Mouse (Mus musculus): Measurements from ENCODE around the gene Tbrg1.

GRCm38 (mm10) chr9:37656931-37657481, at the start of gene Tbrg1:
- TF ChIP-seq POLR2A (IDR thresholded peaks at IDR 0.05; ENCODE audit: insufficient read length, low read depth) (peak; percentile 57), E2F4 (IDR thresholded peaks at IDR 0.05; ENCODE audit: insufficient read depth) (no peak), MYOD1 (IDR thresholded peaks at IDR 0.05; ENCODE audit: control insufficient read depth in 1 of 3, insufficient read length in 2 of 3, low read depth in 2 of 3) (no peak), USF1 (IDR thresholded peaks at IDR 0.05; ENCODE audit: low read depth) (no peak), POLR2AphosphoS2 (IDR thresholded peaks at IDR 0.05; ENCODE audit: insufficient read length, low read depth) (peak; percentile 61), SRF (IDR thresholded peaks at IDR 0.05; ENCODE audit: control insufficient read depth, insufficient read length, low read depth) (no peak)

All from myocyte (in vitro differentiated cells).